Mouse (Mus musculus): ENCODE measurements around the gene 4931428F04Rik. TPM values are rescaled to one million over a fixed set of nuclear protein-coding genes. Genes with fewer than 3 reads are reported as not detected.

Gene 4931428F04Rik
- 0.38 and 0.65 TPM in 2 replicates for polyA plus RNA-seq (2015; fragmentation: Nextera tagmentation; extraction: Ambion mirVana)

GRCm38 (mm10) chr8:105289805-105290460 is at the start of gene 4931428F04Rik:
Gene 4931428F04Rik (minus strand): TSS chr8:105289864.
- peak within 1 kb of the TSS; percentile 49 for H3K9ac ChIP-seq (replicated peaks)
- DNase-seq = no peak
- peaks cover 14% of the 10 kb centered on the region for H3K27me3 ChIP-seq (ENCODE audit: insufficient read depth, low read length)
- ATAC-seq = 0 out of 2 replicates have a peak, but pooled peaks have one; percentile 2
- peak within 1 kb of the TSS; percentile 78 for H3K4me2 ChIP-seq (ENCODE audit: low read depth, low read length)
- no peaks in the 10 kb centered on the region for H3K36me3 ChIP-seq (replicated peaks; ENCODE audit: insufficient read depth, low read length)
- TF ChIP-seq EP300 (IDR thresholded peaks at IDR 0.05; ENCODE audit: low read depth) (no peak), CTCF (IDR thresholded peaks at IDR 0.05; ENCODE audit: low read depth) (peak; percentile 69)
- 10% methylated on average over 37 of the region's 43 CpGs for WGBS (ENCODE audit: insufficient replicate concordance)
- H3K9me3 ChIP-seq (ENCODE audit: low read length) = no peaks in the 10 kb centered on the region
- H3K27ac ChIP-seq (ENCODE audit: low read depth) = no peak within 1 kb of the TSS
- H3K4me1 ChIP-seq (ENCODE audit: insufficient read depth) = peaks cover 20% of the 10 kb centered on the region
- peak within 1 kb of the TSS; percentile 50 for H3K4me3 ChIP-seq (ENCODE audit: low read depth, low read length)

DNA sequence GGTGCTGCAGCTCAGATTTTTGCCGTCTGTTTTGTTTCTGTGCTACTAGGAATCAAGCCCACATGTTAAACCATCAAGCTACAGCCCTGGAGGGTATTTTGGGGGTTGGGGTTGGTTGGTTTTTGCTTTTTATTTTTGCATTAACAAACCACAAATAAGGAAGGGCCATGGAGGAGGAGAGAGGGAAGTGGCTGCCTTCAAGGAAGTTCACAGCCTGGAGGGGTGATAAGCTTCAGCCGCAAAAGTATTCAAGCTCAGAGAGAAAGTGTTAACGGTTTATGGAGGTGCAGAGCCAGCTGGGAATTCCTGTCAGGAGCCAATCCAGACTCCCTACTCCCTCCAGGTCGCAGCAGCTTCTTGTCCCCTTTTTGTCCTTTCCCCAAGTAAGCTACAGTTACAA is 49.3 kb upstream of the 4931428F04Rik start:
- Histone ChIP-seq H3K9me3 (ENCODE audit: low read length) (no peaks in the 10 kb centered on the region), H3K36me3 (replicated peaks; ENCODE audit: insufficient read depth, low read length) (peaks cover 9% of the 10 kb centered on the region), H3K27me3 (ENCODE audit: insufficient read depth, low read length) (no peaks in the 10 kb centered on the region), H3K4me1 (ENCODE audit: insufficient read depth) (peaks cover 13% of the 10 kb centered on the region), H3K4me3 (ENCODE audit: low read depth, low read length) (no peak overlapping the region), H3K4me2 (ENCODE audit: low read depth, low read length) (peak overlapping the region; percentile 40; the same call in 1 of the 2 replicates), H3K27ac (ENCODE audit: low read depth) (0 out of 2 replicates have a peak overlapping the region, but pooled peaks have one; percentile 16), H3K9ac (replicated peaks) (no peak overlapping the region)
- WGBS (ENCODE audit: insufficient replicate concordance) = 12% methylated on average over 4 of the region's 4 CpGs
- ATAC-seq (0 out of 2 replicates have a peak, but pooled peaks have one; percentile 16), DNase-seq (no peak)
- TF ChIP-seq EP300 (IDR thresholded peaks at IDR 0.05; ENCODE audit: low read depth) = no peak
- TF ChIP-seq CTCF (IDR thresholded peaks at IDR 0.05; ENCODE audit: low read depth) = no peak

DNA sequence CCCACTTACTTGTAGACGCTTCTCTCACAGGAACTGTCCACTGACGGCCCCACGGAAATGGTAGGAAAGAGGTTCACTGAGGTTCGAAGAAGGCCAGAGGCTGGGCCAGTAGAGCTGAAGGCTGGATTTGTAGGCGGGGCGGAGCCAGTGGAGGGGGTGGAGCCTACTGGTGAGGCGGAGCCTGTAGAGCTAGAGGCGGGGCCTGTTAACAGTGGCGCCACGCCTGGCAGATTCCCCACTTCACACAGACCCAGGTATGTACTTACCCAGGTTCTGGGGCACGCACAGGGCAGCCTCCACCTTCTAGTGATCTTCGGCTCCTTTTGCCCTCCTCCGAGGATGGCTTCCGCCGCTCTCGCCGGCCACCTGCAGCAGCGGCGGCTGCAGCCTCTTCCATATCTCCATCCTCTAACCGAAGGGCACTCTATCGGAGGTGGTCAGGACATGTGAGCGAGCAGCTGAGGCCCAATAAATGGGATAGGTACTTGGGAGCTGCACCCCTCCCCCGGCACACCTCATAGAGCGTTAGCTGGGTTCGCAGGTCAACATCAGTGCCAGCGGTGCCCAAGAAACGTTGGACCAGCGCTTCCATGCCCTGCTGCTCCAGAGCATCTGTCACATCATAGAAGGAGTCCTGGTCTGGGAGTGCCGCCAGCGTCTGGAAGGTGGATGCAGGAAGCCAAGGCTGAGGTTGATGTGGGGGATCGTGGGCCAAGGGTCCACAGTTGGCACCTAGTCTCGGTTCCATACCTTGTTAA is 46.9 kb upstream of the 4931428F04Rik start:
- no peaks in the 10 kb centered on the region for H3K9me3 ChIP-seq (ENCODE audit: low read length)
- no peak for DNase-seq

DNA sequence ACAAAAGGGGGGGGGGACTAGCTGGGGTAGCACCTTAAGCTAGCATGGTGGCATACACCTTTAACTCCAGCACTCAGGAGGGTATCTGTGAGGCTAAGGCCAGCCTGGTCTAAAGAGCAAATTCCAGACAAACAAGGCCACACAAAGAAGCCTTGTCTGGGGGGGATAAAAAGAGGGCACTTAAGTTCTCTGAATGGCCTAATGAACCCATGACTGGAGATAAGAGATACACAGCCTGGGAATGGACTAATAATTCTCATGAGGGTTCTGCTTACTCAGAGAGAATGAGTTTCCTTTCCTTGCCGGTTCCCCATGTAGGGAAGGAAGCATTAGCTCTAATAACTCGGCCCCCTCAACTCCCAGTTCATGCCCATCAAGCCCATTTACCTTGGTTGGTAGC is 42.9 kb upstream of the 4931428F04Rik start:
- Histone ChIP-seq H3K27me3 (ENCODE audit: insufficient read depth, low read length) (no peaks in the 10 kb centered on the region), H3K9ac (replicated peaks) (no peak overlapping the region), H3K9me3 (ENCODE audit: low read length) (no peaks in the 10 kb centered on the region), H3K4me3 (ENCODE audit: low read depth, low read length) (no peak overlapping the region), H3K4me1 (ENCODE audit: insufficient read depth) (peaks cover under 1% of the 10 kb centered on the region), H3K4me2 (ENCODE audit: low read depth, low read length) (no peak overlapping the region), H3K27ac (ENCODE audit: low read depth) (no peak overlapping the region), H3K36me3 (replicated peaks; ENCODE audit: insufficient read depth, low read length) (peaks cover 48% of the 10 kb centered on the region)
- DNase-seq (no peak), ATAC-seq (no peak)
- TF ChIP-seq EP300 (IDR thresholded peaks at IDR 0.05; ENCODE audit: low read depth) (no peak), CTCF (IDR thresholded peaks at IDR 0.05; ENCODE audit: low read depth) (no peak)
- WGBS (ENCODE audit: insufficient replicate concordance) = 63% methylated on average over 2 of the region's 2 CpGs

More for the DNA sequence above, 46.9 kb upstream of the 4931428F04Rik start:
- no peak; the same call in 1 of the 2 replicates for ATAC-seq
- WGBS (ENCODE audit: insufficient replicate concordance) = 86% methylated on average over 31 of the region's 32 CpGs
- H3K36me3 ChIP-seq (replicated peaks; ENCODE audit: insufficient read depth, low read length) = peaks cover 11% of the 10 kb centered on the region
- H3K27me3 ChIP-seq (ENCODE audit: insufficient read depth, low read length) = no peaks in the 10 kb centered on the region
- no peak for TF ChIP-seq CTCF (IDR thresholded peaks at IDR 0.05; ENCODE audit: low read depth)
- TF ChIP-seq EP300 (IDR thresholded peaks at IDR 0.05; ENCODE audit: low read depth) = no peak
- H3K4me3 ChIP-seq (ENCODE audit: low read depth, low read length) = no peak overlapping the region
- H3K27ac ChIP-seq (ENCODE audit: low read depth) = no peak overlapping the region
- H3K4me1 ChIP-seq (ENCODE audit: insufficient read depth) = peaks cover 13% of the 10 kb centered on the region
- no peak overlapping the region for H3K9ac ChIP-seq (replicated peaks)
- no peak overlapping the region for H3K4me2 ChIP-seq (ENCODE audit: low read depth, low read length)

DNA sequence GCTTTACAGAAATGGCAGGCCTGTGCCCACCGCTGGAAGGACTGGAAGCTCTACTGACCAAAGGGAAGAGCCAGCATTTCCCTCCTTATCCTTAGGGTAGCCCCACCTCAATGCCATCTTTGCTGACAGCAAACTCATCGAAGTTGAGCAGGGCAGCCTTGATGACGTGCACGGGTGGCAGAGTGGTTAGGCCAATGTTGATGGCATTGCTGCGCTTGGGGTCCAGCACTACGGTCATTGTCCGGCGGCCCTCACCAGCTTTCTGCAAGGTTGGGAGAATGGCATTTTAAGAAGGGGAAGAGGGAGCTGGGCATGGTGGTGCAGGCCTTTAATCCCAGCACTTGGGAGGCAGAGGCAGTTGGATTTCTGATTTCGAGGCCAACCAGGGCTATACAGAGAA is 42.3 kb upstream of the 4931428F04Rik start:
- Histone ChIP-seq H3K4me1 (ENCODE audit: insufficient read depth) (peaks cover 6% of the 10 kb centered on the region), H3K9ac (replicated peaks) (no peak overlapping the region), H3K27ac (ENCODE audit: low read depth) (no peak overlapping the region), H3K9me3 (ENCODE audit: low read length) (no peaks in the 10 kb centered on the region), H3K27me3 (ENCODE audit: insufficient read depth, low read length) (no peaks in the 10 kb centered on the region), H3K4me3 (ENCODE audit: low read depth, low read length) (no peak overlapping the region), H3K4me2 (ENCODE audit: low read depth, low read length) (no peak overlapping the region), H3K36me3 (replicated peaks; ENCODE audit: insufficient read depth, low read length) (peaks cover 48% of the 10 kb centered on the region)
- ATAC-seq (no peak), DNase-seq (no peak)
- 95% methylated on average over 9 of the region's 9 CpGs for WGBS (ENCODE audit: insufficient replicate concordance)
- TF ChIP-seq CTCF (IDR thresholded peaks at IDR 0.05; ENCODE audit: low read depth) (no peak), EP300 (IDR thresholded peaks at IDR 0.05; ENCODE audit: low read depth) (no peak)

- no peaks in the 10 kb centered on the region for H3K27me3 ChIP-seq (ENCODE audit: insufficient read depth, low read length)
- H3K9ac ChIP-seq (replicated peaks) = no peak overlapping the region
- H3K4me3 ChIP-seq (ENCODE audit: low read depth, low read length) = no peak overlapping the region
- no peak for TF ChIP-seq EP300 (IDR thresholded peaks at IDR 0.05; ENCODE audit: low read depth)
- no peak for TF ChIP-seq CTCF (IDR thresholded peaks at IDR 0.05; ENCODE audit: low read depth)
- peaks cover 48% of the 10 kb centered on the region for H3K36me3 ChIP-seq (replicated peaks; ENCODE audit: insufficient read depth, low read length)
- ATAC-seq = no peak
- no peak overlapping the region for H3K27ac ChIP-seq (ENCODE audit: low read depth)
- H3K4me1 ChIP-seq (ENCODE audit: insufficient read depth) = peaks cover 10% of the 10 kb centered on the region
- DNase-seq = no peak
- no peak overlapping the region for H3K4me2 ChIP-seq (ENCODE audit: low read depth, low read length)
- H3K9me3 ChIP-seq (ENCODE audit: low read length) = no peaks in the 10 kb centered on the region
- 88% methylated on average over 22 of the region's 22 CpGs for WGBS (ENCODE audit: insufficient replicate concordance)
Observed at GRCm38 (mm10) chr8:105331469-105331868, 41.8 kb upstream of the 4931428F04Rik start.

Data from liver, postnatal 0 days (tissue).